Mouse (Mus musculus) forebrain, embryonic 11.5 days (tissue): ENCODE measurements around the gene Apln. TPM values are rescaled to one million over a fixed set of nuclear protein-coding genes. Genes with fewer than 3 reads are reported as not detected.

Experiments
- ATAC-seq: fragments of 200-750 bp; cut with Nextera tagmentation; replicated peaks from 2 replicates; pipeline ENCODE4 v1.8.0; 2017; ENCODE audit warnings: moderate TSS enrichment; ENCODE audit not compliant: low FRiP score
- DNase-seq: peaks from one replicate; pipeline ENCODE4 v3.0.0-alpha.2; 2017; ENCODE audit warnings: low spot score
- H3K27ac ChIP-seq: fragments of 300-500 bp; sonication (generic); 2 replicates; pipeline ENCODE4 v1.5.1; 2014; ENCODE audit warnings: low read depth, low read length
- H3K27me3 ChIP-seq: fragments of 300-500 bp; sonication (generic); 2 replicates; pipeline ENCODE4 v1.6.1; 2014; ENCODE audit warnings: mild to moderate bottlenecking, low read length, mixed read lengths; ENCODE audit not compliant: control insufficient read depth, insufficient read depth
- H3K36me3 ChIP-seq: fragments of 300-500 bp; sonication (generic); 2 replicates; pipeline ENCODE4 v1.6.1; 2014; ENCODE audit warnings: mild to moderate bottlenecking, low read length, moderate library complexity, mixed read lengths; ENCODE audit not compliant: control insufficient read depth, insufficient read depth
- H3K4me1 ChIP-seq: fragments of 300-500 bp; sonication (generic); replicated peaks from 2 replicates; pipeline ENCODE4 v1.6.1; 2014; ENCODE audit warnings: low read length, mixed read lengths; ENCODE audit not compliant: control insufficient read depth, insufficient read depth
- H3K4me2 ChIP-seq: fragments of 300-500 bp; sonication (generic); 2 replicates; pipeline ENCODE4 v1.6.1; 2014; ENCODE audit warnings: low read depth, mild to moderate bottlenecking, low read length, moderate library complexity, mixed read lengths; ENCODE audit not compliant: severe bottlenecking
- H3K4me3 ChIP-seq: fragments of 300-500 bp; sonication (generic); 2 replicates; pipeline ENCODE4 v1.5.1; 2014; ENCODE audit warnings: low read depth, low read length
- H3K9ac ChIP-seq: fragments of 300-500 bp; sonication (generic); 2 replicates; pipeline ENCODE4 v1.6.1; 2014; ENCODE audit warnings: low read length
- H3K9me3 ChIP-seq: fragments of 300-500 bp; sonication (generic); 2 replicates; pipeline ENCODE4 v1.6.1; 2016; ENCODE audit warnings: low read length, mixed read lengths; ENCODE audit not compliant: control insufficient read depth
- WGBS: fragments of 180-500 bp; shearing (Covaris S2); extraction: QIAGEN DNeasy Blood & Tissue Kit; methylation state at CpG from one replicate; pipeline ENCODE4 v1.1.7; 2014; 5-methylcytosine and 5-hydroxymethylcytosine counted together
- polyA plus RNA-seq: library from polyadenylated mRNA; unstranded; fragments of >200 nt; fragmentation: Nextera tagmentation; extraction: Ambion mirVana; gene quantifications from 2 replicates; pipeline ENCODE4 v1.2.1, GENCODE M21; 2014

The Apln gene
- polyA plus RNA-seq = 3.8 and 4.0 TPM in 2 replicates

DNA sequence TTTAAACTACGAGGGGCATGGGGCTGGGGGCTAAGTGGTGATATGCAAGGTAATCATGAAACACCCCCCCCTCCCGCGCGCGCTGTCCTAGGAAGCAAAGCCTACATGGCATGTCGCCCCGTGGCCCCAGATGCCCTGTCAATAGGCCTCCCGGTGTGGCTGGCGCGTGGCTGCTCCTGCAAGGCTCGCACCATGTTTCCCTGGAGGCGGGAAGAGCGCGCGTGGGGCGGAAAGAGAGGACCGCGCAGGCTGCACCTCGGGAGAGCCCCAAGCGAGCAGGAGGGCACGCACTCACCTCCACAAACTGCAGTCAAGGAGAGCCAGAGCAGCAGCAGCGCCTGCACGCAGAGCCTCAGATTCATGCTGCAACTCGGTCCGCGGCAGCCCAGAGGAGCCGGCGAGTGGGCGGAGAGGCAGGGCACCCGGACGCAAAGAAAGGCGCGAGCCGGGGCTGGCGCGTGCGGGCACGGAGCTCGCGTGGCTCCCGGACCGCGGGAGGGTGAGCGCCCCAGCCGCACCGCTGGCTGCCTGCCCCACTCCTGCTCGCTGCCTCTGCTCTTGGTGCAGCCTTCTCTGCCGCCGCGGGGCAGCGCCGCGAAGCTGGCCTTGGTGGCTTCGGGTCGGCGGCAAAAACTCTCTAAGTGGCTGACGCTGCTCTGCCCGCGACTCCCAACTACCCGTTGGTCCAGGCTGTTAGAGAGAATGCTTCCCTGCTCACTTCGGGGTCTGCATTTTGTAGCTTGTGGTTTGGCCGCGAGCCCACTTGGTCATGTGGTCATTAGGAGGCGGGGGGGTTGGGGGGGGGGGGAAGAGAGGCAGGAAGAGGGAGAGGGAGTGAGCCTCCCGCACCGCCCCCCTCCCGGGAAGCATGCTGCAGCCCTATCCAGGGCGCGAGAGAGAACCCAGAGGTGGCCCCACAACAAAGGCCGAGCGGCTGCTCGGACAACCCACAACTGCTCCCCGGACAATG lies at the start of gene Apln:
Gene Apln, minus strand, starts transcription at position 710 of the 970 bp plus-strand sequence.
- peak; percentile 83 for ATAC-seq

GRCm38 (mm10) chrX:48082364-48082763 lies 47.7 kb upstream of the Apln start:
- Histone ChIP-seq H3K27ac (no peak overlapping the region), H3K4me3 (no peak overlapping the region), H3K9ac (no peak overlapping the region), H3K4me2 (no peak overlapping the region), H3K27me3 (no peaks in the 10 kb centered on the region), H3K4me1 (no peaks in the 10 kb centered on the region), H3K9me3 (no peaks in the 10 kb centered on the region), H3K36me3 (no peaks in the 10 kb centered on the region)
- no peak for DNase-seq
- ATAC-seq = no peak
- 79% methylated on average over 5 of the region's 5 CpGs for WGBS

More for the DNA sequence above, at the start of gene Apln:
- Histone ChIP-seq H3K9me3 (no peaks in the 10 kb centered on the region), H3K4me2 (peak within 1 kb of the TSS; percentile 74), H3K36me3 (no peaks in the 10 kb centered on the region), H3K4me3 (peak within 1 kb of the TSS; percentile 41), H3K9ac (peak within 1 kb of the TSS; percentile 64), H3K4me1 (no peaks in the 10 kb centered on the region), H3K27me3 (no peaks in the 10 kb centered on the region), H3K27ac (no peak within 1 kb of the TSS)
- WGBS = 21% methylated on average over 47 of the region's 73 CpGs
- peak; percentile 73 for DNase-seq

GRCm38 (mm10) chrX:48076806-48077425 lies 42.3 kb upstream of the Apln start:
- ATAC-seq = no peak

DNA sequence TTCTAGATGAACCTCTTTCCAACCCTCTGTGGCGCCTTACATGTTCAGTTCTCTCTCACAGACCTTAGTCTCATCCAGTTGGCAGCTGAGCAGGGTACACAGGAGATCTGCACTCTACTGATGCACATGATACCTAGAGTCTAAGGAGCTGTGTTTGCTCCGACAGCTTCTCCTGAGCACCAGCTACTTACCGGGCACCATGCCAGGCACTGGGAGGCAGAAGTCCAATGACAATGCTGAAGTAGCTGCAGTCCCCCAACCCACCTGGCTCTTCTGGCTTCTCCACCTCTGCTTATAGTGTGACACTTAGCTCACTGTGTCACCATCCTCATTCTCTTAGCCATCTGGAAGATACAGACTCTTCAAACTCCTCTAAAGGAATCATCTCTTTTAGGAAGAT lies 40.0 kb upstream of the Apln start:
- no peak overlapping the region for H3K9ac ChIP-seq
- no peak overlapping the region for H3K4me3 ChIP-seq
- DNase-seq (no peak), ATAC-seq (no peak)
- H3K9me3 ChIP-seq = no peaks in the 10 kb centered on the region
- H3K27me3 ChIP-seq = no peaks in the 10 kb centered on the region
- H3K4me2 ChIP-seq = no peak overlapping the region
- H3K4me1 ChIP-seq = no peaks in the 10 kb centered on the region
- no peak overlapping the region for H3K27ac ChIP-seq
- 90% methylated on average over 3 of the region's 3 CpGs for WGBS
- H3K36me3 ChIP-seq = no peaks in the 10 kb centered on the region

More at GRCm38 (mm10) chrX:48076806-48077425, 42.3 kb upstream of the Apln start:
- H3K4me1 ChIP-seq = no peaks in the 10 kb centered on the region
- 89% methylated on average over 4 of the region's 4 CpGs for WGBS
- no peak overlapping the region for H3K27ac ChIP-seq
- H3K4me2 ChIP-seq = no peak overlapping the region
- no peaks in the 10 kb centered on the region for H3K36me3 ChIP-seq
- H3K9me3 ChIP-seq = no peaks in the 10 kb centered on the region
- DNase-seq = no peak
- no peaks in the 10 kb centered on the region for H3K27me3 ChIP-seq
- H3K4me3 ChIP-seq = no peak overlapping the region
- no peak overlapping the region for H3K9ac ChIP-seq

DNA sequence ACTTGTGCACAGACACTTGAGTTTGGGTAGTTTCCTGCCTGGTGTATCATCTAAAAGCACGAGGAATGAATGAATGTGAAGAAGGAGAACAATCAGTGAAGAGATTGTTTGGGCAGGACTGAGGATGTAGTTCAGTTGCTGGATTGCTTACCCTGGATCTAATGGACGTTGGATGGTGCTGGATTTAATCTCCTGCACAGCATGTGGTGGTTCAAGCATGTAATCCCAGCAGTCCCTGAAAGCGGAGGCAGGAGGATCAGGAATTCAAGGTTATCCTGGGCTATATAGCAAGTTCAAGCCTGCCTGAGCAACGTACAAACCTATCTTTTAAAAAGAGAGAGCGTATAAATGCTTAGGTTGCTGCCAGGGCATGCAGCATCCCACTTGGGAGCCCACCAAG lies 37.7 kb upstream of the Apln start:
- no peak overlapping the region for H3K9ac ChIP-seq
- 28% methylated on average over 5 of the region's 5 CpGs for WGBS
- no peaks in the 10 kb centered on the region for H3K36me3 ChIP-seq

GRCm38 (mm10) chrX:48071961-48072360 lies 37.3 kb upstream of the Apln start:
- H3K9me3 ChIP-seq = no peaks in the 10 kb centered on the region
- 37% methylated on average over 3 of the region's 3 CpGs for WGBS

More for the DNA sequence above, 37.7 kb upstream of the Apln start:
- DNase-seq (no peak), ATAC-seq (no peak)
- Histone ChIP-seq H3K27ac (no peak overlapping the region), H3K9me3 (no peaks in the 10 kb centered on the region), H3K4me2 (no peak overlapping the region), H3K4me1 (no peaks in the 10 kb centered on the region), H3K27me3 (no peaks in the 10 kb centered on the region), H3K4me3 (no peak overlapping the region)

GRCm38 (mm10) chrX:48066891-48067290 lies 32.2 kb upstream of the Apln start:
- Histone ChIP-seq H3K36me3 (no peaks in the 10 kb centered on the region), H3K27me3 (no peaks in the 10 kb centered on the region), H3K9ac (no peak overlapping the region), H3K9me3 (no peaks in the 10 kb centered on the region), H3K27ac (no peak overlapping the region), H3K4me2 (no peak overlapping the region), H3K4me3 (no peak overlapping the region), H3K4me1 (no peaks in the 10 kb centered on the region)
- no peak for DNase-seq
- ATAC-seq = no peak
- WGBS = 74% methylated on average over 3 of the region's 3 CpGs

More at GRCm38 (mm10) chrX:48071961-48072360, 37.3 kb upstream of the Apln start:
- ATAC-seq (no peak), DNase-seq (no peak)
- Histone ChIP-seq H3K9ac (no peak overlapping the region), H3K4me3 (no peak overlapping the region), H3K4me2 (no peak overlapping the region), H3K36me3 (no peaks in the 10 kb centered on the region), H3K27me3 (no peaks in the 10 kb centered on the region), H3K27ac (no peak overlapping the region), H3K4me1 (no peaks in the 10 kb centered on the region)

DNA sequence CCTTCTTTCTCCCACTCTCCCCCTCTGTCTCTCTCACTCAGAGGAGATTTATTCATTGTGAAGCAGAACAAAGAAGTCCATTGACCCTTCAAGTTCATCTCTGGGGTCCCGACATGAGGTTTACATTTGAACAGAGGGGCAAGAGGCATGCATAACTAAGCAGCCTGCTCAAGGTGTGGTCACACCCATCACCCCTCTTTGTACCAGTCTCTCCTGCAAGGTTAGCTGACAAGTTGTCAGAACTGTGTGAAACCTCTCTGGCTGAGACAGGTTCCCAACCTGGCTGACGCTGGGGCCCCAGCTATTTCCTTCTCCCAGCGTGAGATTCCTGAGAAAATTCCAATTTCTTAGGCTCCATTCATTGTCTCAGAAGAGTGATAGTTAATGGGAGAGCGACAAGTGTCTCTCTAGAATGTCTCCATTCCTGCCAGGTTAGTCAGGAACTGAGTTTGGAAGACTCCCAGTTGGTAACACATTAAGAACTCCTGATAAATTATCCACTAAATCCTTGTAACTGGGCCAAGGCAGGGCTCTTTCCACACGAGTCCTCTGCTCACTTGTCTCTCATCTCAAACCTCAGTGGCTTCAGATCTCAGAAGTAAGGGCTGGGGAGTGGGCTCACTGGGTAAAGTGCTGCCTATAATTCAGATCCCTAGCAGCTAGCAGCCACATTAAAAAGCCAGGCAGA lies 29.7 kb upstream of the Apln start:
- Histone ChIP-seq H3K36me3 (no peaks in the 10 kb centered on the region), H3K4me2 (no peak overlapping the region), H3K4me1 (no peaks in the 10 kb centered on the region), H3K4me3 (no peak overlapping the region), H3K27me3 (no peaks in the 10 kb centered on the region), H3K9ac (no peak overlapping the region), H3K27ac (no peak overlapping the region), H3K9me3 (no peaks in the 10 kb centered on the region)
- 36% methylated on average over 5 of the region's 5 CpGs for WGBS
- ATAC-seq (no peak), DNase-seq (no peak)
